ENCODE assay signal across 14 mouse cellular contexts in the genomic region with DNA sequence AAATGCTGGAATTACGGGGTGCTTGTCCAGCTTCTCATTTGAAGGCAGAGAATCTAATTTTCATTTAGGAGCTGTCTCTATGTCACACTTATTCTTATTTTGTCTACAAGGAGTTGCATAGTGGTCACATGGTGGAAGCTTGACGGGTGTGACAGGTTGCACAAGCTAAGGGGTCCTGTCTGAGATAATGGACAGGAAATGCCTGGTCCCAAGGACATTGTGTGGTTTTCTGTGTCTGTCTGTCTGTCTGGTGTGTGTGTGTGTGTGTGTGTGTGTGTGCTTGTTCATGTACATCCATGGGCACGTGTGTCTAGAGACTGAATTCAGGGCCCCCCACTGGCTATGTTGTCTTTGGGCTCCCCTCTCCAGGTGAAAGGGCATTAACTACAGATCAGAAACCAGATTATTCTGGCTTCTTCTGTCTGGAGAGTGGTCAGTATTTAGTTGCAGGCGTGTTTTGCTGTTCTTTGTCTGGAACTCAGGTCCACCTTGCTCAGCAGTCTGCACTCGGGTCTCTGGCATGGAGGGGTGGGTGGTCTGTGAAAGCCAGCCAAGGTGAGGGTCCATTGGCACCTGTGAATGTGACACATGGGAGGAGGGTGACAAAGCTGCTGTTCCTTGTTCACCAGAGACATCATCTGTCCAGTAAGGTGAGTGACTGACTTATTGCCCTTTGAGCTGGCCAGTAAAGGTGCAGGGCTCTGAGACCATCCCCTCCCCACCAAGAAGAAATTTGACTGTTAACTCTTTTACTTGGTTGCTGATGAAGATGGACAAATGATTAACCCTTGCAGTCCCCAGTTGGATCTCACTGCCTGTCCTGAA. TPM values are rescaled to one million over a fixed set of nuclear protein-coding genes. Genes with fewer than 3 reads are reported as not detected.
DNase-seq lines count a peak whose midpoint lies in the region; ATAC-seq and TF ChIP-seq lines count a peak whose summit lies in the region.
"Had no signal": no experiment of that assay in that cellular context is flagged by ENCODE, and none has a peak within 500 bp of the region (broad histone marks: within the 10 kb centered on the region; RNA-seq: fewer than 3 reads in every experiment).

No protein-coding gene starts in this region.

- H3K79me3 ChIP-seq in C2C12 (ENCODE audit: low read depth): peaks cover 5% of the 10 kb centered on the region

- H3ac ChIP-seq in C2C12 (ENCODE audit: control insufficient read depth, insufficient read length, low read depth): no peak overlapping the region

- peaks cover 69% of the 10 kb centered on the region for H3K79me2 ChIP-seq in C2C12 (ENCODE audit: control insufficient read depth, insufficient read depth)

- 81% methylated on average over 5 of the region's 5 CpGs for whole genome bisulfite sequencing in forebrain, embryonic 14.5 days
- WGBS in forebrain, embryonic 11.5 days: 75% methylated on average over 5 of the region's 5 CpGs
- 71% methylated on average over 5 of the region's 5 CpGs for WGBS in kidney, embryonic 15.5 days
- WGBS in forebrain, embryonic 16.5 days: 73% methylated on average over 5 of the region's 5 CpGs

- no peaks in the 10 kb centered on the region for H3K9me3 ChIP-seq in forebrain, embryonic 14.5 days (replicated peaks; ENCODE audit: control insufficient read depth, low read length)
- H3K9me3 ChIP-seq in forebrain, embryonic 11.5 days (ENCODE audit: control insufficient read depth, low read length): no peaks in the 10 kb centered on the region
- H3K9me3 ChIP-seq in kidney, embryonic 15.5 days (replicated peaks): no peaks in the 10 kb centered on the region
- H3K9me3 ChIP-seq in forebrain, embryonic 16.5 days (ENCODE audit: control insufficient read depth, low read length): no peaks in the 10 kb centered on the region
- H3K9me3 ChIP-seq: embryonic facial prominence, embryonic 13.5 days; limb, embryonic 13.5 days had no signal

- no peak overlapping the region for H3K27ac ChIP-seq in forebrain, embryonic 14.5 days (ENCODE audit: low read depth, low read length)
- no peak overlapping the region for H3K27ac ChIP-seq in forebrain, embryonic 11.5 days (ENCODE audit: low read depth, low read length)
- peak overlapping the region; percentile 43 for H3K27ac ChIP-seq in kidney, embryonic 15.5 days
- H3K27ac ChIP-seq in forebrain, embryonic 16.5 days (ENCODE audit: low read length): no peak overlapping the region
- H3K27ac ChIP-seq: embryonic facial prominence, embryonic 13.5 days; limb, embryonic 13.5 days had no signal

- no peak for DNase-seq in forebrain, embryonic 14.5 days (ENCODE audit: low spot score)
- no peak for DNase-seq in forebrain, embryonic 11.5 days (ENCODE audit: low spot score)
- peak; percentile 45 for DNase-seq in layer of hippocampus, adult 9-11 months
- no peak for DNase-seq in layer of hippocampus, adult 11-12 months (ENCODE audit: low spot score)
- DNase-seq: thymus, adult 18-20 months had no signal

- peaks cover 3% of the 10 kb centered on the region; the same call in 1 of the 2 replicates for H3K4me1 ChIP-seq in forebrain, embryonic 14.5 days (ENCODE audit: control insufficient read depth, insufficient read depth, low read length)
- H3K4me1 ChIP-seq in forebrain, embryonic 11.5 days (replicated peaks; ENCODE audit: control insufficient read depth, insufficient read depth, low read length): no peaks in the 10 kb centered on the region
- peaks cover 74% of the 10 kb centered on the region for H3K4me1 ChIP-seq in kidney, embryonic 15.5 days
- H3K4me1 ChIP-seq in forebrain, embryonic 16.5 days (replicated peaks; ENCODE audit: control insufficient read depth, insufficient read depth, low read length): peaks cover 7% of the 10 kb centered on the region

- no peak overlapping the region for H3K9ac ChIP-seq in forebrain, embryonic 14.5 days (ENCODE audit: low read length)
- no peak overlapping the region for H3K9ac ChIP-seq in forebrain, embryonic 11.5 days (ENCODE audit: low read length)
- no peak overlapping the region for H3K9ac ChIP-seq in kidney, embryonic 15.5 days
- H3K9ac ChIP-seq in forebrain, embryonic 16.5 days (replicated peaks; ENCODE audit: low read depth, low read length): no peak overlapping the region
- H3K9ac ChIP-seq: embryonic facial prominence, embryonic 13.5 days; forebrain, postnatal 0 days; limb, embryonic 13.5 days had no signal

- H3K4me3 ChIP-seq in forebrain, embryonic 14.5 days (ENCODE audit: low read depth, low read length): no peak overlapping the region
- H3K4me3 ChIP-seq in forebrain, embryonic 11.5 days (ENCODE audit: low read depth, low read length): no peak overlapping the region
- no peak overlapping the region for H3K4me3 ChIP-seq in C2C12 (ENCODE audit: insufficient read depth, poor library complexity, severe bottlenecking)
- no peak overlapping the region for H3K4me3 ChIP-seq in kidney, embryonic 15.5 days (replicated peaks)
- H3K4me3 ChIP-seq in forebrain, embryonic 16.5 days (replicated peaks; ENCODE audit: low read length): no peak overlapping the region
- H3K4me3 ChIP-seq: embryonic facial prominence, embryonic 13.5 days; limb, embryonic 13.5 days had no signal

- no peaks in the 10 kb centered on the region for H3K27me3 ChIP-seq in forebrain, embryonic 14.5 days (replicated peaks; ENCODE audit: control insufficient read depth, insufficient read depth, low read length)
- no peaks in the 10 kb centered on the region for H3K27me3 ChIP-seq in forebrain, embryonic 11.5 days (ENCODE audit: control insufficient read depth, insufficient read depth, low read length)
- H3K27me3 ChIP-seq in C2C12 (ENCODE audit: control insufficient read depth, insufficient read depth, insufficient read length): no peaks in the 10 kb centered on the region
- H3K27me3 ChIP-seq in kidney, embryonic 15.5 days: no peaks in the 10 kb centered on the region
- H3K27me3 ChIP-seq in forebrain, embryonic 16.5 days (replicated peaks; ENCODE audit: control insufficient read depth, insufficient read depth, low read length): no peaks in the 10 kb centered on the region
- H3K27me3 ChIP-seq: embryonic facial prominence, embryonic 13.5 days; limb, embryonic 13.5 days had no signal

- no peaks in the 10 kb centered on the region for H3K36me3 ChIP-seq in forebrain, embryonic 14.5 days (ENCODE audit: control insufficient read depth, insufficient read depth, low read length)
- H3K36me3 ChIP-seq in forebrain, embryonic 11.5 days (ENCODE audit: control insufficient read depth, insufficient read depth, low read length): no peaks in the 10 kb centered on the region
- H3K36me3 ChIP-seq in C2C12 (ENCODE audit: control insufficient read depth, insufficient read depth): peaks cover 20% of the 10 kb centered on the region
- no peaks in the 10 kb centered on the region for H3K36me3 ChIP-seq in kidney, embryonic 15.5 days
- H3K36me3 ChIP-seq in forebrain, embryonic 16.5 days (ENCODE audit: control insufficient read depth, insufficient read depth): no peaks in the 10 kb centered on the region; the same call in 1 of the 2 replicates
- H3K36me3 ChIP-seq: embryonic facial prominence, embryonic 13.5 days; limb, embryonic 13.5 days had no signal

- no peak for TF ChIP-seq CTCF in C2C12 (IDR thresholded peaks at IDR 0.05; ENCODE audit: control insufficient read depth, insufficient read depth, insufficient read length)

- H3K4me2 ChIP-seq in forebrain, embryonic 14.5 days (ENCODE audit: low read length): no peak overlapping the region
- H3K4me2 ChIP-seq in forebrain, embryonic 11.5 days (ENCODE audit: low read depth, low read length, severe bottlenecking): no peak overlapping the region
- H3K4me2 ChIP-seq in kidney, embryonic 15.5 days: no peak overlapping the region
- no peak overlapping the region for H3K4me2 ChIP-seq in forebrain, embryonic 16.5 days (ENCODE audit: low read length)
- H3K4me2 ChIP-seq: embryonic facial prominence, embryonic 13.5 days; limb, embryonic 13.5 days had no signal

- ATAC-seq in forebrain, embryonic 14.5 days: 0 out of 2 replicates have a peak, but pooled peaks have one; percentile 26
- no peak for ATAC-seq in forebrain, embryonic 11.5 days (replicated peaks; ENCODE audit: low FRiP score)
- ATAC-seq in kidney, embryonic 15.5 days (replicated peaks; ENCODE audit: low FRiP score): no peak
- ATAC-seq in frontal cortex, adult (ENCODE audit: low TSS enrichment): no peak
- no peak for ATAC-seq in forebrain, embryonic 16.5 days

TF ChIP-seq in C2C12, 6 proteins besides CTCF, POLR2A, EP300 and RAD21:
- no peak for TF ChIP-seq MAX (IDR thresholded peaks at IDR 0.05)
- TF ChIP-seq USF1 (IDR thresholded peaks at IDR 0.05; ENCODE audit: low read depth): peak; percentile 7

RNA-seq across cellular contexts. Expression of a gene that starts 34.4 kb away (rescaled TPM):
- 16.0 and 17.3 TPM in 2 replicates for polyA plus RNA-seq in forebrain, embryonic 14.5 days (2014; fragmentation: Nextera tagmentation; extraction: Ambion mirVana)
- polyA plus RNA-seq in forebrain, embryonic 11.5 days (2014; fragmentation: Nextera tagmentation; extraction: Ambion mirVana): 8.9 and 11.9 TPM in 2 replicates
- polyA plus RNA-seq in C2C12 (2012; fragmentation: generic; extraction: Trizol): 7.5 TPM
- 14.4 and 16.6 TPM in 2 replicates for polyA plus RNA-seq in kidney, embryonic 15.5 days (2015; fragmentation: Nextera tagmentation; extraction: Ambion mirVana)
- 14.7 and 18.1 TPM in 2 replicates for polyA plus RNA-seq in forebrain, embryonic 16.5 days (2015; fragmentation: Nextera tagmentation; extraction: Ambion mirVana)

RNA-seq across cellular contexts. Expression of a gene that starts 40.3 kb away (rescaled TPM):
- 0.17 TPM in 1 of 2 replicates, not detected in the other for polyA plus RNA-seq in forebrain, embryonic 14.5 days (2014; fragmentation: Nextera tagmentation; extraction: Ambion mirVana)
- polyA plus RNA-seq in forebrain, embryonic 11.5 days (2014; fragmentation: Nextera tagmentation; extraction: Ambion mirVana): not detected in 2 replicates
- polyA plus RNA-seq in C2C12 (2012; fragmentation: generic; extraction: Trizol): not detected
- polyA plus RNA-seq in kidney, embryonic 15.5 days (2015; fragmentation: Nextera tagmentation; extraction: Ambion mirVana): 25.8 and 26.4 TPM in 2 replicates
- not detected in 2 replicates for polyA plus RNA-seq in forebrain, embryonic 16.5 days (2015; fragmentation: Nextera tagmentation; extraction: Ambion mirVana)
- polyA plus RNA-seq: adrenal gland, adult 2 months; embryonic facial prominence, embryonic 13.5 days; forebrain, postnatal 0 days; gonadal fat pad, adult 2 months; limb, embryonic 13.5 days had no signal

Comparison
In these comparisons a context has a peak if more than half of its experiments do, and no peak if none do; other contexts are left out.
1. RNA of a gene that starts 40.3 kb away (polyA plus RNA-seq): 25.8 to 26.4 TPM in kidney, embryonic 15.5 days; 0.17 TPM in forebrain, embryonic 14.5 days, not detected in forebrain, embryonic 11.5 days, not detected in C2C12 (single experiment) and not detected in forebrain, embryonic 16.5 days; every median in the first group is over 10 times any median in the second.